ENCODE assay signal across 17 mouse cellular contexts in genomic region chr4:82517311-82517710, GRCm38 (mm10).
DNase-seq lines count a peak whose midpoint lies in the region; ATAC-seq and TF ChIP-seq lines count a peak whose summit lies in the region.
"Had no signal": no experiment of that assay in that cellular context is flagged by ENCODE, and none has a peak within 500 bp of the region (broad histone marks: within the 10 kb centered on the region; RNA-seq: fewer than 3 reads in every experiment).

No protein-coding gene starts in this region.

- H3K9me3 ChIP-seq in heart, embryonic 13.5 days, result no peaks in the 10 kb centered on the region
- H3K9me3 ChIP-seq in midbrain, embryonic 11.5 days (ENCODE audit: control insufficient read depth, low read length), result no peaks in the 10 kb centered on the region
- H3K9me3 ChIP-seq: embryonic facial prominence, embryonic 10.5 days; liver, embryonic 15.5 days; midbrain, embryonic 15.5 days had no signal

- peaks cover 12% of the 10 kb centered on the region for H3K36me3 ChIP-seq in heart, embryonic 13.5 days
- no peaks in the 10 kb centered on the region for H3K36me3 ChIP-seq in heart, adult 2 months (ENCODE audit: control insufficient read depth, insufficient read depth, low read length)
- H3K36me3 ChIP-seq in midbrain, embryonic 11.5 days (ENCODE audit: control insufficient read depth, insufficient read depth, low read length), result no peaks in the 10 kb centered on the region
- H3K36me3 ChIP-seq: embryonic facial prominence, embryonic 10.5 days; liver, embryonic 15.5 days; midbrain, embryonic 15.5 days had no signal

- no peaks in the 10 kb centered on the region for H3K27me3 ChIP-seq in heart, embryonic 13.5 days (replicated peaks)
- H3K27me3 ChIP-seq in heart, adult 2 months (ENCODE audit: control insufficient read depth, insufficient read depth, low read length), result no peaks in the 10 kb centered on the region
- no peaks in the 10 kb centered on the region for H3K27me3 ChIP-seq in midbrain, embryonic 11.5 days (ENCODE audit: control insufficient read depth, insufficient read depth, low read length)
- H3K27me3 ChIP-seq: midbrain, embryonic 15.5 days had no signal

- intact Hi-C loops in heart, adult 2 months (cut with DNase I), result no loop called here

- peak overlapping the region; percentile 41 for H3K4me2 ChIP-seq in heart, embryonic 13.5 days
- no peak overlapping the region for H3K4me2 ChIP-seq in midbrain, embryonic 11.5 days
- H3K4me2 ChIP-seq: liver, embryonic 15.5 days; midbrain, embryonic 15.5 days had no signal

- no peak overlapping the region for H3K4me3 ChIP-seq in heart, embryonic 13.5 days
- no peak overlapping the region for H3K4me3 ChIP-seq in heart, adult 2 months
- H3K4me3 ChIP-seq in layer of hippocampus, adult 2 months, result peak overlapping the region; percentile 2; the same call in 1 of the 2 replicates
- no peak overlapping the region for H3K4me3 ChIP-seq in midbrain, embryonic 11.5 days (ENCODE audit: low read depth, low read length)
- H3K4me3 ChIP-seq: embryonic facial prominence, embryonic 10.5 days; liver, embryonic 15.5 days; midbrain, embryonic 15.5 days had no signal

- peaks cover 23% of the 10 kb centered on the region for H3K4me1 ChIP-seq in heart, embryonic 13.5 days
- 0 out of 2 replicates have a peak, but pooled peaks cover 1% of the 10 kb centered on the region for H3K4me1 ChIP-seq in heart, adult 2 months (ENCODE audit: control insufficient read depth, insufficient read depth, low read length)
- peaks cover 4% of the 10 kb centered on the region; the same call in 1 of the 2 replicates for H3K4me1 ChIP-seq in midbrain, embryonic 11.5 days (ENCODE audit: control insufficient read depth, insufficient read depth, low read length)

- no peaks in the 10 kb centered on the region; the same call in 1 of the 2 replicates for H3K79me2 ChIP-seq in heart, adult 2 months (replicated peaks; ENCODE audit: control insufficient read depth, insufficient read depth, low read length)

- no peak for TF ChIP-seq CTCF in heart, adult 2 months (IDR thresholded peaks at IDR 0.05)
- no peak for TF ChIP-seq CTCF in layer of hippocampus, adult 2 months (conservative IDR thresholded peaks at IDR 0.05)

- peak overlapping the region; percentile 28; the same call in 1 of the 2 replicates for H3K27ac ChIP-seq in heart, embryonic 13.5 days (replicated peaks)
- no peak overlapping the region for H3K27ac ChIP-seq in heart, adult 2 months
- H3K27ac ChIP-seq in layer of hippocampus, adult 2 months, result peak overlapping the region; percentile 95
- no peak overlapping the region for H3K27ac ChIP-seq in midbrain, embryonic 11.5 days (ENCODE audit: low read depth, low read length)
- H3K27ac ChIP-seq: embryonic facial prominence, embryonic 10.5 days; liver, embryonic 15.5 days; midbrain, embryonic 15.5 days had no signal

- H3K9ac ChIP-seq in heart, embryonic 13.5 days, result peak overlapping the region; percentile 24; the same call in 1 of the 2 replicates
- H3K9ac ChIP-seq in heart, adult 2 months (ENCODE audit: low read depth, low read length), result no peak overlapping the region
- no peak overlapping the region for H3K9ac ChIP-seq in midbrain, embryonic 11.5 days (ENCODE audit: low read length)
- H3K9ac ChIP-seq: liver, embryonic 15.5 days; midbrain, embryonic 15.5 days had no signal

- 40% methylated on average over 7 of the region's 7 CpGs for WGBS in heart, embryonic 13.5 days
- 53% methylated on average over 7 of the region's 7 CpGs for WGBS in heart, adult 2 months
- WGBS in midbrain, embryonic 11.5 days, result 85% methylated on average over 7 of the region's 7 CpGs

- ATAC-seq in heart, embryonic 13.5 days (ENCODE audit: extremely low read depth, insufficient number of reproducible peaks, low FRiP score, low TSS enrichment), result no peak
- no peak for ATAC-seq in midbrain, embryonic 11.5 days (ENCODE audit: low FRiP score)
- ATAC-seq: inflammation-experienced regulatory T-cells, adult 6 months; lung, postnatal 0 days; midbrain, embryonic 15.5 days had no signal

- peak; percentile 66 for DNase-seq in cerebellum, adult 8-10 months
- no peak for DNase-seq in cerebellum, adult 11 months
- no peak for DNase-seq in heart, adult 2 months
- DNase-seq in layer of hippocampus, adult 2 months (ENCODE audit: low spot score in 2 of 2), result no peak
- DNase-seq in layer of hippocampus, adult 8-10 months (ENCODE audit: low spot score in 2 of 2), result no peak
- peak; percentile 32 to 65 for DNase-seq in cerebellum, postnatal 36 days
- no peak for DNase-seq in midbrain, embryonic 11.5 days (ENCODE audit: low spot score, missing footprints)
- DNase-seq: adrenal gland, adult 2 months; kidney, adult 8-10 months; kidney, postnatal 25 days; spleen, adult 18-20 months had no signal

- TF ChIP-seq EP300 in heart, adult 2 months (IDR thresholded peaks at IDR 0.05; ENCODE audit: insufficient read depth, low read depth, low read length), result no peak

- no peak for TF ChIP-seq POLR2A in heart, adult 2 months (IDR thresholded peaks at IDR 0.05; ENCODE audit: insufficient read depth, low read depth, low read length)

Comparison
In these comparisons a context has a peak if more than half of its experiments do, and no peak if none do; other contexts are left out.
1. DNase-seq: peak in cerebellum, adult 8-10 months (single experiment) and cerebellum, postnatal 36 days (2 of 2); none in cerebellum, adult 11 months (single experiment), heart, adult 2 months (0 of 2), layer of hippocampus, adult 2 months (0 of 2), layer of hippocampus, adult 8-10 months (0 of 2) and midbrain, embryonic 11.5 days (single experiment).
2. H3K27ac ChIP-seq: peak in heart, embryonic 13.5 days (single experiment) and layer of hippocampus, adult 2 months (single experiment); none in heart, adult 2 months (single experiment) and midbrain, embryonic 11.5 days (single experiment).